Mouse (Mus musculus) cerebellum, adult 2 months (tissue): ENCODE measurements around the gene Tgfbi. TPM values are rescaled to one million over a fixed set of nuclear protein-coding genes. Genes with fewer than 3 reads are reported as not detected.

ENCODE experiments used
- DNase-seq, 2 experiments: peaks; one replicate each; pipeline ENCODE4 v3.0.0; 2021
- H3K27ac ChIP-seq: fragments of 200-500 bp; 2 replicates; pipeline ENCODE4 v1.5.1; 2012; ENCODE audit warnings: low read length, control low read depth, inconsistent platforms; ENCODE audit not compliant: insufficient read depth
- H3K27me3 ChIP-seq: fragments of 200-500 bp; 2 replicates; pipeline ENCODE4 v1.6.1; 2012; ENCODE audit warnings: inconsistent platforms, mild to moderate bottlenecking, low read length, moderate library complexity; ENCODE audit not compliant: control insufficient read depth, insufficient read depth
- H3K4me1 ChIP-seq: fragments of 200-500 bp; 2 replicates; pipeline ENCODE4 v1.6.1; 2011; ENCODE audit warnings: low read length; ENCODE audit not compliant: control insufficient read depth, insufficient read depth
- H3K4me3 ChIP-seq: fragments of 200-500 bp; replicated peaks from 2 replicates; pipeline ENCODE3; 2011; ENCODE audit warnings: mild to moderate bottlenecking, low read depth, low read length, control low read depth; ENCODE audit not compliant: insufficient read depth
- CTCF ChIP-seq: fragments of 200-500 bp; IDR thresholded peaks from 2 replicates; pipeline ENCODE4 v1.5.1; 2011; ENCODE audit warnings: low read depth, mild to moderate bottlenecking, control low read depth, low read length, moderate library complexity, borderline replicate concordance; ENCODE audit not compliant: insufficient read depth
- POLR2A ChIP-seq: fragments of 200-500 bp; IDR thresholded peaks from 2 replicates; pipeline ENCODE4 v1.6.1; 2011; ENCODE audit warnings: low read length, control low read depth, borderline replicate concordance; ENCODE audit not compliant: insufficient read depth
- WGBS: fragments of 180-500 bp; shearing (Covaris S2); methylation state at CpG from one replicate; pipeline ENCODE4 v1.1.7; 2018; 5-methylcytosine and 5-hydroxymethylcytosine counted together
- polyA plus RNA-seq: library from polyadenylated mRNA; depleted of rRNA; stranded (reverse); fragments of >200 nt; gene quantifications from 2 replicates; pipeline ENCODE4 v1.2.3, GENCODE M21; 2012; rRNA removed

The Tgfbi gene
- polyA plus RNA-seq, 1 experiment = 4.9 TPM

GRCm38 (mm10) chr13:56681924-56682323 is 72.6 kb downstream of the Tgfbi start:
- TF ChIP-seq POLR2A = no peak
- no peak for TF ChIP-seq CTCF

GRCm38 (mm10) chr13:56682326-56682725 is 73.0 kb downstream of the Tgfbi start:
- 9% methylated on average over 17 of the region's 17 CpGs for WGBS
- H3K27ac ChIP-seq = peak overlapping the region; percentile 57; the same call in 1 of the 2 replicates

More at GRCm38 (mm10) chr13:56681924-56682323, 72.6 kb downstream of the Tgfbi start:
- Histone ChIP-seq H3K4me3 (peak overlapping the region; percentile 62), H3K27me3 (no peaks in the 10 kb centered on the region), H3K4me1 (peaks cover 12% of the 10 kb centered on the region; the same call in 1 of the 2 replicates), H3K27ac (no peak overlapping the region)
- no peak for DNase-seq
- WGBS = 36% methylated on average over 4 of the region's 4 CpGs

DNA sequence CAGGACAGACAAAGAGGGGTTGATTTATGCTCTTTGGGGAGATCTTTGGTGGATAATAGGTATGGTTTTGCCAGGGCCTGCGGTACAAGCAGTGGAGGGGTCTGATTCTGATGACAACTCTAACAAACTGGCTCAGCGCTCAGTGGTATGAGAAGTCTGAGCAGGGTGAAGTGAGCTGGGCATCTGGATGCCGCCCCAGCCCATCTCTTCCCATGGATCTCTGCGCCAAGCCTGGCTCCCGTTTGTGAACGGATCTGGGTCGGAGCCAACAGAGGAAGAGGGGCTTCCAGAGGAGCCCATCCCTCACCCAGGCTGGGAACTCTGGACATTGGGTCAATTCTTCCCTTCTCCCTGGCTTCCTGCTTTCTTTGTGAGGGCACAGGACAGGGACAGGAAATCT is 74.0 kb downstream of the Tgfbi start:
- H3K27me3 ChIP-seq = no peaks in the 10 kb centered on the region
- 47% methylated on average over 7 of the region's 7 CpGs for WGBS
- TF ChIP-seq CTCF (no peak), POLR2A (no peak)

More at GRCm38 (mm10) chr13:56682326-56682725, 73.0 kb downstream of the Tgfbi start:
- TF ChIP-seq CTCF (no peak), POLR2A (peak; percentile 95)
- no peaks in the 10 kb centered on the region for H3K27me3 ChIP-seq
- peak; percentile 94 to 95 for DNase-seq
- H3K4me3 ChIP-seq = peak overlapping the region; percentile 62
- peaks cover 12% of the 10 kb centered on the region; the same call in 1 of the 2 replicates for H3K4me1 ChIP-seq

More for the DNA sequence above, 74.0 kb downstream of the Tgfbi start:
- no peak overlapping the region for H3K27ac ChIP-seq
- peak in 1 of 2 experiments; percentile 31 for DNase-seq
- no peak overlapping the region for H3K4me3 ChIP-seq
- H3K4me1 ChIP-seq = peaks cover 12% of the 10 kb centered on the region; the same call in 1 of the 2 replicates

Other genes with a start within 250 kb of the Tgfbi start
- not detected in 2 replicates for gene Gm3045, start 182.9 kb upstream of the Tgfbi start, polyA plus RNA-seq
- gene Slc25a48, start 171.2 kb upstream of the Tgfbi start, polyA plus RNA-seq = 0.11 and 0.34 TPM in 2 replicates
- gene Il9, start 127.3 kb upstream of the Tgfbi start, polyA plus RNA-seq = not detected in 2 replicates
- gene Fbxl21, start 87.1 kb upstream of the Tgfbi start, polyA plus RNA-seq = 9.5 and 11.3 TPM in 2 replicates
- gene Lect2, start 61.0 kb upstream of the Tgfbi start, polyA plus RNA-seq = not detected in 2 replicates
- gene Smad5, start 93.5 kb downstream of the Tgfbi start, polyA plus RNA-seq = 21.4 and 22.4 TPM in 2 replicates
- 1.3 and 1.6 TPM in 2 replicates for gene Gm45623, start 144.3 kb downstream of the Tgfbi start, polyA plus RNA-seq